In genomic region chr13:107954100-107954444, GRCm38 (mm10) we compare ENCODE assay signal across 9 mouse cellular contexts.
DNase-seq lines count a peak whose midpoint lies in the region; ATAC-seq and TF ChIP-seq lines count a peak whose summit lies in the region.
"Had no signal": no experiment of that assay in that cellular context is flagged by ENCODE, and none has a peak within 500 bp of the region (broad histone marks: within the 10 kb centered on the region; RNA-seq: fewer than 3 reads in every experiment).

No protein-coding gene starts in this region.

- H3K4me2 ChIP-seq in lung, embryonic 14.5 days, result no peak overlapping the region
- H3K4me2 ChIP-seq in hindbrain, embryonic 13.5 days, result no peak overlapping the region
- no peak overlapping the region for H3K4me2 ChIP-seq in midbrain, embryonic 14.5 days (ENCODE audit: low read length)

- ATAC-seq in lung, embryonic 14.5 days (ENCODE audit: insufficient read depth), result no peak
- ATAC-seq in hindbrain, embryonic 13.5 days (ENCODE audit: low FRiP score), result no peak
- ATAC-seq in midbrain, embryonic 14.5 days (ENCODE audit: low FRiP score, low TSS enrichment), result 0 out of 2 replicates have a peak, but pooled peaks have one; percentile 5

- TF ChIP-seq CTCF in lung, embryonic 14.5 days (IDR thresholded peaks at IDR 0.05; ENCODE audit: low read depth), result no peak

- DNase-seq in lung, embryonic 14.5 days, result peak; percentile 24
- DNase-seq in lung, postnatal 4 days, result no peak
- no peak for DNase-seq in embryonic facial prominence, embryonic 10.5 days (ENCODE audit: low spot score)
- no peak for DNase-seq in midbrain, embryonic 14.5 days
- no peak for DNase-seq in gastrocnemius, adult 18-20 months (ENCODE audit: low spot score)
- DNase-seq in retina, postnatal 1 day, result no peak
- DNase-seq: kidney, postnatal 36 days had no signal

- H3K9ac ChIP-seq in lung, embryonic 14.5 days, result no peak overlapping the region
- 0 out of 2 replicates have a peak overlapping the region, but pooled peaks have one; percentile 39 for H3K9ac ChIP-seq in hindbrain, embryonic 13.5 days
- H3K9ac ChIP-seq in midbrain, embryonic 14.5 days (replicated peaks; ENCODE audit: low read length), result no peak overlapping the region

- H3K27ac ChIP-seq in lung, embryonic 14.5 days (ENCODE audit: low read depth), result peak overlapping the region; percentile 73; the same call in 1 of the 2 replicates
- peak overlapping the region; percentile 86 for H3K27ac ChIP-seq in embryonic facial prominence, embryonic 10.5 days (replicated peaks)
- H3K27ac ChIP-seq in hindbrain, embryonic 13.5 days, result peak overlapping the region; percentile 53
- no peak overlapping the region for H3K27ac ChIP-seq in midbrain, embryonic 14.5 days (replicated peaks; ENCODE audit: low read depth, low read length)

- no peaks in the 10 kb centered on the region for H3K36me3 ChIP-seq in lung, embryonic 14.5 days (ENCODE audit: insufficient read depth)
- no peaks in the 10 kb centered on the region for H3K36me3 ChIP-seq in embryonic facial prominence, embryonic 10.5 days (replicated peaks)
- H3K36me3 ChIP-seq in hindbrain, embryonic 13.5 days, result no peaks in the 10 kb centered on the region
- no peaks in the 10 kb centered on the region for H3K36me3 ChIP-seq in midbrain, embryonic 14.5 days (ENCODE audit: control insufficient read depth, insufficient read depth, low read length)

- H3K9me3 ChIP-seq in lung, embryonic 14.5 days (ENCODE audit: low read depth, low read length), result no peaks in the 10 kb centered on the region
- H3K9me3 ChIP-seq in embryonic facial prominence, embryonic 10.5 days, result no peaks in the 10 kb centered on the region
- no peaks in the 10 kb centered on the region for H3K9me3 ChIP-seq in hindbrain, embryonic 13.5 days
- no peaks in the 10 kb centered on the region for H3K9me3 ChIP-seq in midbrain, embryonic 14.5 days (ENCODE audit: control insufficient read depth, low read length)

- no peak overlapping the region for H3K4me3 ChIP-seq in lung, embryonic 14.5 days (ENCODE audit: low read depth, low read length)
- peak overlapping the region; percentile 42 for H3K4me3 ChIP-seq in embryonic facial prominence, embryonic 10.5 days
- no peak overlapping the region for H3K4me3 ChIP-seq in hindbrain, embryonic 13.5 days
- H3K4me3 ChIP-seq in midbrain, embryonic 14.5 days (replicated peaks; ENCODE audit: low read depth, low read length), result no peak overlapping the region
- H3K4me3 ChIP-seq: myocyte had no signal

- 37% methylated on average over 9 of the region's 9 CpGs for WGBS in lung, embryonic 14.5 days
- 19% methylated on average over 9 of the region's 9 CpGs for WGBS in embryonic facial prominence, embryonic 10.5 days
- 24% methylated on average over 9 of the region's 9 CpGs for WGBS in hindbrain, embryonic 13.5 days
- 26% methylated on average over 9 of the region's 9 CpGs for WGBS in midbrain, embryonic 14.5 days

- H3K27me3 ChIP-seq in lung, embryonic 14.5 days (ENCODE audit: insufficient read depth, low read length), result no peaks in the 10 kb centered on the region
- no peaks in the 10 kb centered on the region for H3K27me3 ChIP-seq in embryonic facial prominence, embryonic 10.5 days (replicated peaks; ENCODE audit: low read depth, poor library complexity, severe bottlenecking)
- H3K27me3 ChIP-seq in hindbrain, embryonic 13.5 days, result no peaks in the 10 kb centered on the region
- no peaks in the 10 kb centered on the region for H3K27me3 ChIP-seq in midbrain, embryonic 14.5 days (ENCODE audit: control insufficient read depth, insufficient read depth, low read length)

- peaks cover 10% of the 10 kb centered on the region for H3K4me1 ChIP-seq in lung, embryonic 14.5 days (ENCODE audit: insufficient read depth)
- H3K4me1 ChIP-seq in embryonic facial prominence, embryonic 10.5 days, result peaks cover 37% of the 10 kb centered on the region
- peaks cover 22% of the 10 kb centered on the region for H3K4me1 ChIP-seq in hindbrain, embryonic 13.5 days (replicated peaks)
- H3K4me1 ChIP-seq in midbrain, embryonic 14.5 days (ENCODE audit: control insufficient read depth, insufficient read depth, low read length), result peaks cover 17% of the 10 kb centered on the region; the same call in 1 of the 2 replicates
